Mouse (Mus musculus): ENCODE data around the gene Olfr1094.

Olfr1094 gene

DNA sequence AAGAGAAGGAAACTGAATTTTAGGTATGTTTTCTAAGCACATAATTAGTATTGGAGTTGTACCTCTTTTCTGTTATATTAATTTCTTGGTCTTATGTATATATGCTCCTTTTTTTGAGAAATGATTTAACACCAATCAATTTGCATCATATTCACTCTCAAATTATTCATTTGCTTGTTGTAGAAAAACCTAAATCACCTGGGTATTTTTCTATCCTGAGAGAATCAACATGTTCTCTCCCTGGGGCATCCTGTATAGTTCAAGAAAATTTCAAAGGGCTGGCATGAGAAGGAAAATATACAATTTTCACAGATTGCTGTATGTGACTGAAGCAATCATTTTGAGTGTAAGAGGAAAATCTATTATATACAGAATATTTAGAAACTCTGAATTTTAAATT, at the start of gene Olfr1094:
Gene Olfr1094 (plus strand): TSS at position 301 of the 400 bp plus-strand sequence.
- DNase-seq (ENCODE audit: low spot score in 2 of 2), result no peak

DNA sequence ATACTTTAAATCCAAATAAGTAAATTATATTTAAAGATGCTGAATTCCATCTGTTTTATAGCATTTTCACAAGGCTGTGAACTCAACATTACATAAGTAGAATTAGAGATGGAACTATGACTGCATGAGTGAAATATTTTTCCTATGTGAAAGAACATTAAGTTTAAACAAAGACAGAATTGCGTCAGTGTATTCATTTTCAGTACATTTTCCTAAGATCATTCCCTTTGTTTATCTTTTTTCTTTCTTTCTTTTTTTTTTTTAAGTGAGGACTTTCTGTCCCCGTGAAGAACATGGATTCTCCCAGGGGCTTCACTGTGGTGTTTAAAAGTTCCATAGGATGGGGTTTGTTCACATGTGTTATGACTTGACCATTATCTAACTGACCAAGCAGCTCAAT, 42.3 kb upstream of the Olfr1094 start, which contains the start of gene Olfr1093:
Gene Olfr1093 (plus strand): TSS at position 301 of the 400 bp plus-strand sequence.
- DNase-seq (ENCODE audit: low spot score in 2 of 2), result no peak

DNA sequence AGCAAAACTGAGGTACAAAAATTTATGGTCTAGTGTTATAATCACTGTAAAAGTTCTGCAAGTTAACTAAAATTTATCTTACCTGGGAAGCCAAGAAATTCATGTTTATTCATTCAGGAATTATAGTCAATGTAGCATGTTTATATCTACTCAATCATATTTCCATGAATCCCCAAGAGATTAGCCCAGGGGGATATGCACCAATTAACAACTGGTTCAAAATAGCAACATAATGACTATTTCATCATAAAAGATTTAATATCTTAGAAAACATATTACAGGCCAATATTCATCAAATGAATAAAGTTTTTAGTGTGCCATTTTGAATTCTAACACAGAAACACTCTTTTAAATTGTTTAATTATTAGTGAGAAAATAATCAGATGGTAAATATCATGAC, 14.5 kb upstream of the Olfr1094 start, which contains the start of gene Olfr141:
Gene Olfr141 (minus strand): TSS at position 101 of the 400 bp plus-strand sequence.
- DNase-seq (ENCODE audit: low spot score in 2 of 2), result no peak

DNA sequence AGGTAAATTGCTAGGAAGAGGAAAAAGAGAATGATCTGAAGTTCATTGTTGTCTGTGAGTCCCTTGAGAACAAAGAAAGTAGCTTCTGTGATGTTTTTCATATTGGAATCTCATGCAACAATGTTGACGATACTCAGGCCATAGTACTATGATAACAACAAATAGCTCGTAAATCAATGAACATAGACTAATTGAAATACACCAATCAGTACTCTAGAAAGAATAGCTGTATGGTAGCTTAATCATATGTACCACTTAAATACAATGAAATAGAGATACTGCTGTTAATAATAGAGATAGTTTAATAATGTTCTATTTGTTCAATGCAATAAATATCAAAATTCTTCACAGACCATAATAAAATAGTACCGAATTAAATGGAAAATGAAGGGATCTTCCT, 27.1 kb downstream of the Olfr1094 start, which contains the start of gene Olfr1095:
Gene Olfr1095 (minus strand): TSS at position 101 of the 400 bp plus-strand sequence.
- DNase-seq (ENCODE audit: low spot score in 2 of 2), result no peak

DNA sequence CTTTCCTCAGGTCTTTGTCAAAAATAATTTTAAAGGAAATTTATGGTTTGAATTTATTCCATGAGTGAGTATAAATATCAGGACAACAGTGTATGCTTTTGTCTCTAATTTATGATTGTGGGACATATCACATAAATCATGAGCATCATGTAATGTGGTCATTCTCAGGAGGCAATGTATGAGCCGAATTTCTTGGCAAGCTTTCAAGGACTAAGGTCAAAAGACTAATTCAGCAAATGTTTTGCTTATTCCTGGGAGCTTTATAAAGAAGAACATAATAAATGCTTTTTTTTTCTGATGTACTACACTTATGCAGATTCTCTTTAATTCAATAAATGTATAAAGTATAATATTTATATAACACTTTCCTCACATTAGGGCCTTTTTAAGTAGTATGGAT, 50.2 kb downstream of the Olfr1094 start, which contains the start of gene Gm13723:
Gene Gm13723 (minus strand): TSS at position 101 of the 400 bp plus-strand sequence.
- DNase-seq (ENCODE audit: low spot score in 2 of 2), result no peak
